Mouse (Mus musculus) bone marrow macrophage, adult 2 months (primary cell): ENCODE measurements around the gene Smim24.

ENCODE experiments used
- CTCF ChIP-seq: IDR thresholded peaks from 2 replicates; pipeline ENCODE4 v1.5.1; 2012; ENCODE audit warnings: low read depth, mild to moderate bottlenecking, low read length, moderate library complexity
- POLR2A ChIP-seq: IDR thresholded peaks from 2 replicates; pipeline ENCODE4 v1.6.1; 2012; ENCODE audit warnings: mild to moderate bottlenecking, low read depth, low read length, borderline replicate concordance

- no peak for TF ChIP-seq POLR2A
- no peak for TF ChIP-seq CTCF
These were observed 7.1 kb upstream of the Smim24 start for GRCm38 (mm10) chr10:81385603-81386306.
